Mouse (Mus musculus) erythroblast, embryonic 14.5 days (primary cell): ENCODE measurements at regions not wholly inside any gene's neighbourhood (a gene's known extent, or its start where the extent isn't known, plus 50 kb on each side); places are given as distances from the start of the nearest gene placed in this dataset.

ENCODE experiments used
- H3K27me3 ChIP-seq: 2 replicates; pipeline ENCODE4 v1.6.1; 2012; ENCODE audit warnings: inconsistent platforms; ENCODE audit not compliant: control insufficient read depth
- H3K36me3 ChIP-seq: 2 replicates; pipeline ENCODE4 v1.6.1; 2012; ENCODE audit warnings: mild to moderate bottlenecking, inconsistent platforms; ENCODE audit not compliant: control insufficient read depth
- H3K4me1 ChIP-seq: 2 replicates; pipeline ENCODE4 v1.6.1; 2012; ENCODE audit warnings: inconsistent platforms; ENCODE audit not compliant: control insufficient read depth
- H3K4me3 ChIP-seq: replicated peaks from 2 replicates; pipeline ENCODE3; 2012; ENCODE audit warnings: moderate library complexity, mild to moderate bottlenecking, inconsistent platforms
- H3K9me3 ChIP-seq: 2 replicates; pipeline ENCODE4 v1.6.1; 2012; ENCODE audit warnings: low read length, inconsistent platforms, mixed read lengths; ENCODE audit not compliant: control insufficient read depth
- GATA1 ChIP-seq: IDR thresholded peaks from 2 replicates; pipeline ENCODE4 v1.6.1; 2012; ENCODE audit warnings: low read length, inconsistent platforms, mixed read lengths
- TAL1 ChIP-seq: IDR thresholded peaks from 3 replicates; pipeline ENCODE4 v1.6.1; 2012; ENCODE audit warnings: low read length, inconsistent platforms, mixed read lengths

DNA sequence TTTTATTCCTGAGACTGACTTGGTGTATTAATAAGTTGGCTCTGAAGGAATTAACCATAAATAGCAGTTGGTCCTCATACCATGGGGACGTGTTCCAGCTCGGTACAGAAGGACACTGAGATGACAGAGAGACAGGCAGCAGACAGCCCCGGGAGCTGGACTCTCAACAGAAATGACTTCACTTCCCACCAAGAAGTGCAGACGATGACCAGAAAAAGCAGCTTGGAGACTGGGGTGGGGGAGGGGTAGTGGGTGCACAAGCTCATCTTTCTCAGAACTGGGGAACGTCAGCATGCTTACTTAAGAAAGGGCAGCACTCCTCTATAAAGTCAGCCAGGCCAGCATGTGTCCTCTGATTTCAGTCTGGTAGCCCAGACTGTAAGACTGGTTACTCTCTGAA is 518.9 kb downstream of the Fam19a5 start:
- Histone ChIP-seq H3K27me3 (no peaks in the 10 kb centered on the region), H3K4me1 (no peaks in the 10 kb centered on the region), H3K4me3 (no peak overlapping the region), H3K36me3 (no peaks in the 10 kb centered on the region), H3K9me3 (peaks cover 48% of the 10 kb centered on the region)
- TF ChIP-seq GATA1, result no peak
- TF ChIP-seq TAL1, result no peak

DNA sequence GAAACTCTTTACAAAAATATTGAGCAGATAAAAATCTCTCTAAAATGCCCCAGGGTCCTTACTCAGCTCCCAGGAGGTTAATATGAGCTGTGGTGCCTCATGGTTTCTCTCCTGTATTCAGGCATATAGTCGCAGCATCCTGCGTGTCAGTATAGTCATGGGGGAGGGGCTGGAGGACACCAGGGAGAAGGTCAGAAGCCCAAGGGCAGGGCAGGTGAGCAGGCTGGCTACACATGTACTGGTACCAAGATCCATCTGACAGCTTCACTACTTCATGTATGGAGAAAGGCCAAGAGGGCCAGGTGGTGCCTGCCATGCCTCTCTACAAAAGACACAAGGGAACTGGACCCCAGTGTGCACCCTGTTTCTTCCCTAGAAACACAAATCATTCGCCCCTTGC is 524.4 kb downstream of the Fam19a5 start:
- Histone ChIP-seq H3K4me3 (no peak overlapping the region), H3K36me3 (no peaks in the 10 kb centered on the region), H3K9me3 (peaks cover 44% of the 10 kb centered on the region), H3K27me3 (no peaks in the 10 kb centered on the region), H3K4me1 (no peaks in the 10 kb centered on the region)
- TF ChIP-seq TAL1 (no peak), GATA1 (no peak)

DNA sequence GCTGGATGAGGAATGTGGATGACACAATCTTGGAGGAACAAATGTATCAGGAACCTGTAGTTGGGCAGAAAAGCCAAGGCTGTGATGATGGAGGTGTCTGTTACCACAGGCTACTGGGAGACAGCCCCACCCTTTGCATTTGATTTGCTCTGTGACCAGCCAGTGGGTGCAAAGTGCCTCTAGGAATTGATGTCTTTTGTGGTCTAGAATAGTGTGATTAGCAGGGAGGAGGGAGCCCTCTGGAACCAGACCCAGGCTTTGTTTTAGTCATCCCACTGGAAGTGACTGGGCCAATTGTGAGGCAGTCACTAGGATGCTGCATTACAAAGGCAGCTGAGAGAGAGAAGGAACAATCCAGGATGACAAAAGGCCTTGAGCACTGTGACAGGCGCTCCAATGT is 527.4 kb upstream of the Zdhhc25 start:
- TF ChIP-seq GATA1, result no peak
- no peak for TF ChIP-seq TAL1
- H3K4me3 ChIP-seq, result no peak overlapping the region
- no peaks in the 10 kb centered on the region for H3K4me1 ChIP-seq
- H3K36me3 ChIP-seq, result no peaks in the 10 kb centered on the region
- no peaks in the 10 kb centered on the region for H3K27me3 ChIP-seq
- peaks cover 62% of the 10 kb centered on the region for H3K9me3 ChIP-seq

DNA sequence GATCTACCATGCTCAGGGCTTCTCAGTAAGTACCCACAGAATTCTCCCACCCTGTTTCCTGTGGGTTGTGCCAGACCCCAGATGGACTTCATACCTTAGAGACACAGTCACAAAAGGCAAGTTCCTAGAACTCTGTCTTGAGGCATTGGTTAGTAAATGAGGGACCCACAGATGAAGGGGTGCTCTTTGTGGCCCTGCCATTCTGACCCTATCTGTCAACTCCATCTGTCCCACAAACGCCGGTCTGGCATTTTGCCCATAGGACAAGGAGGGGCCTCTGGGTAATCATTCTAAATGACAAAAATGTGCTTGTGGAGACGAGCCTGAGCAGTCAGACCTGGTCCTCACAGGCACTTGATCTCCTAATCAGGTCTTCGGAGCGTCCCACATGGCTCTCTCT is 516.2 kb upstream of the Zdhhc25 start:
- Histone ChIP-seq H3K27me3 (no peaks in the 10 kb centered on the region), H3K36me3 (no peaks in the 10 kb centered on the region), H3K4me1 (no peaks in the 10 kb centered on the region), H3K4me3 (no peak overlapping the region), H3K9me3 (peaks cover 55% of the 10 kb centered on the region)
- TF ChIP-seq GATA1, result no peak
- TF ChIP-seq TAL1, result no peak

- H3K9me3 ChIP-seq, result peaks cover 57% of the 10 kb centered on the region
- TF ChIP-seq GATA1 (no peak), TAL1 (no peak)
Observed at GRCm38 (mm10) chr15:88085631-88086030, 514.5 kb upstream of the Zdhhc25 start.

DNA sequence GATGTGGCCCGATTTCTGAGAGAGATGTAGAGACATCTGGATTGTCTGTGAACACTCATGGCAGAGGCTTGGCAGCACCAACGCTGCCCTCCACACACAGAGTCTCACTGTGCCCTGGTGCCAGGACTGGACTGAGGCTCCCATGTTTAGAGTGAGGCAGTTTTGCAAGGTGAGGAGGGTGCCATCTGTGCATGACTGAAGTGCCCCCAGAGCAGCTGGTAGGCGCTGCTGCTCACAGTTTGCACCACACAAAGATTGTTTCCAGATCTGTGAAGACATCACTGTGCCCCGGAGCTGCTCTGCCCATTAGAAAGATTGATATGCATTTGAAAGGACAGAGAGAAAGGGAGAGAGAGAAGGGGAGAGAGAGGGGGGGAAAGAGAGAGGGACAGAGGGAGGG is 510.6 kb upstream of the Zdhhc25 start:
- no peaks in the 10 kb centered on the region for H3K4me1 ChIP-seq
- H3K27me3 ChIP-seq, result no peaks in the 10 kb centered on the region
- H3K36me3 ChIP-seq, result no peaks in the 10 kb centered on the region
- TF ChIP-seq TAL1, result no peak
- TF ChIP-seq GATA1, result no peak
- peaks cover 68% of the 10 kb centered on the region for H3K9me3 ChIP-seq
- no peak overlapping the region for H3K4me3 ChIP-seq

More at GRCm38 (mm10) chr15:88085631-88086030, 514.5 kb upstream of the Zdhhc25 start:
- Histone ChIP-seq H3K36me3 (no peaks in the 10 kb centered on the region), H3K27me3 (no peaks in the 10 kb centered on the region), H3K4me3 (no peak overlapping the region), H3K4me1 (no peaks in the 10 kb centered on the region)

GRCm38 (mm10) chr15:88091390-88091789 is 508.7 kb upstream of the Zdhhc25 start:
- Histone ChIP-seq H3K4me3 (no peak overlapping the region), H3K27me3 (no peaks in the 10 kb centered on the region), H3K36me3 (no peaks in the 10 kb centered on the region), H3K9me3 (peaks cover 65% of the 10 kb centered on the region), H3K4me1 (no peaks in the 10 kb centered on the region)
- TF ChIP-seq TAL1, result no peak
- TF ChIP-seq GATA1, result no peak

DNA sequence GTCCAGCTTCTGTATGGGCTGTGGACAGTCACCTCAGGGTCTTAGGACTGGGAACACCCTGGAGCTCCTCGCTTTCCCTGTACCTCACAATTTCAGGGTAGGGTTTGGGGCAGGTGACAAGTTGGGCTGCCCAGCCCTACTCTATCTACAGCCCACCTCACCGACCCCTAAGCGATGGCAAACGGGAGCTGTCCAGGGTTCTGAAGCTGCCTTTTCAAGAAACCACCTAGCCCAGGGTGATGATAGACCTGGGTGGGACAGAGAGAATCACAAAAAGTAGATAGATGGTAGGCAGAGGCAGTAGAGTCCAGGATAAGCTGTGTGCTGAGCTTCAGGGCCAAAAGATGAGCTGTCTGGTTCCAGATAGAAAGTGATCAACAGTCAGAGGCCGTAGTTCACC is 479.7 kb upstream of the Zdhhc25 start:
- H3K27me3 ChIP-seq, result no peaks in the 10 kb centered on the region
- H3K4me1 ChIP-seq, result no peaks in the 10 kb centered on the region
- H3K4me3 ChIP-seq, result no peak overlapping the region
- no peak for TF ChIP-seq TAL1
- no peak for TF ChIP-seq GATA1
- H3K9me3 ChIP-seq, result peaks cover 79% of the 10 kb centered on the region
- no peaks in the 10 kb centered on the region for H3K36me3 ChIP-seq

GRCm38 (mm10) chr15:88123907-88124523 is 476.1 kb upstream of the Zdhhc25 start:
- Histone ChIP-seq H3K36me3 (no peaks in the 10 kb centered on the region), H3K9me3 (peaks cover 58% of the 10 kb centered on the region)
- TF ChIP-seq TAL1, result no peak
- TF ChIP-seq GATA1, result no peak

DNA sequence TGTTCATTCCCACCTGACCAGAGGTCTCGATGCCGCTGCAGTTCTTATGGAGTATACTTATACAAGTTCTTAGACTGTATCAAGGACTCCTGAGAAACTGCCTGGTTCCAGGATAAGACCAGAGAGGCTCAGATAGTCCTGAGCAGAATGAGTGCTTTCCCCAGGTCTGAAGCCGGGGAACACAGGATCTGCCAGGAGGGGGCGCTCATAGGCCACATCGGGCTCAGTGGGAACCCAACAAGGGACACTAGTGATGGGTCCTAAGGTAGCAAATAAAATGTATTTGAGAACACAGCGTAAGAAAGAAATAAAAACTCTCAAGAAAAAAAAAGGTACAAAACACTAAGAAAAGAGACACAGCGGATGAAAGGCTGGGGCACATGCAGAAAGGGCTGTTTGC is 454.0 kb upstream of the Zdhhc25 start:
- Histone ChIP-seq H3K36me3 (no peaks in the 10 kb centered on the region), H3K27me3 (no peaks in the 10 kb centered on the region), H3K9me3 (peaks cover 41% of the 10 kb centered on the region), H3K4me3 (no peak overlapping the region), H3K4me1 (no peaks in the 10 kb centered on the region)
- no peak for TF ChIP-seq TAL1
- no peak for TF ChIP-seq GATA1

More at GRCm38 (mm10) chr15:88123907-88124523, 476.1 kb upstream of the Zdhhc25 start:
- no peaks in the 10 kb centered on the region for H3K27me3 ChIP-seq
- no peaks in the 10 kb centered on the region for H3K4me1 ChIP-seq
- H3K4me3 ChIP-seq, result no peak overlapping the region
